Mouse (Mus musculus) kidney, postnatal 36 days (tissue): ENCODE measurements at regions not wholly inside any gene's neighbourhood (a gene's known extent, or its start where the extent isn't known, plus 50 kb on each side); places are given as distances from the start of the nearest gene placed in this dataset.

ENCODE experiments used
- DNase-seq, 2 experiments: peaks; one replicate each; pipeline ENCODE4 v3.0.0; 2021 to 2022; ENCODE audit warnings: mixed read lengths in 2 of 2

DNA sequence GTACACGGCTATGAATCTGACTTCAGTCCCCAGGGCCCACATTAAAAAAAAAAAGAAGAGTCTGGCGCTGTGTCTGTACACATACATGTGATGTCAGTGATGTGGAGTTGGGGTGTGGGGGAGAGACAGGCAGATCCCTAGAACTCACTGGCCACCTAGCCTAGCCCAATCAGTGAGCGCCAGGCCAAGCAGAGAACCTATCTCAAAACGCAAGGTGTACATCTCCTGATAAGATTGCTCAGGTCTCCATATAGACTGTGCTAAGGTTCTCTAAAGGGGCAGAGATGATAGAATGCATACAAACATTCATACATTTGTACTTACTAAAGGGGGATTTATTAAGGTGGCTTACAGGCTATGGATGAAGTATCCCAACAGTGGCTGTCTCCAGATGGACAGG, 225.5 kb upstream of the Hs6st1 start:
- DNase-seq, result no peak

DNA sequence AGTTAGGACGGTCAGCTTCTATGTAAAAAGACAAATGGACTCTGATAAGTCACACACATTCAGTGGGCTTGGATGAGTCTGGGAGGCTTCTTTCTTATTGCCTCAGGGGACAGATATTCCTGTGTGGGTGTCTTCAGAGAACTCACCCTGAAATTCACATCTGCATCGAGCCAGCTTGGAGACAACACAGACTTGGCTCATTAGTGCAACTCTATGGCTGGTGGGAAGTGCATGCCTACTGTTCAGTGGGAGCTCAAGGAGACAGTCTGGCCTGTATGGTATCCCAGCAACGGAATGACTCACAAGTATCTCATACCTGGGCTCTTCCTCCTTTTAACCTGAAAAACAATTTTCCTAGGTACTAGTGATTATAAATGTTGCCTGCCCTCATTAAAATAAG, 224.6 kb upstream of the Hs6st1 start:
- no peak for DNase-seq

DNA sequence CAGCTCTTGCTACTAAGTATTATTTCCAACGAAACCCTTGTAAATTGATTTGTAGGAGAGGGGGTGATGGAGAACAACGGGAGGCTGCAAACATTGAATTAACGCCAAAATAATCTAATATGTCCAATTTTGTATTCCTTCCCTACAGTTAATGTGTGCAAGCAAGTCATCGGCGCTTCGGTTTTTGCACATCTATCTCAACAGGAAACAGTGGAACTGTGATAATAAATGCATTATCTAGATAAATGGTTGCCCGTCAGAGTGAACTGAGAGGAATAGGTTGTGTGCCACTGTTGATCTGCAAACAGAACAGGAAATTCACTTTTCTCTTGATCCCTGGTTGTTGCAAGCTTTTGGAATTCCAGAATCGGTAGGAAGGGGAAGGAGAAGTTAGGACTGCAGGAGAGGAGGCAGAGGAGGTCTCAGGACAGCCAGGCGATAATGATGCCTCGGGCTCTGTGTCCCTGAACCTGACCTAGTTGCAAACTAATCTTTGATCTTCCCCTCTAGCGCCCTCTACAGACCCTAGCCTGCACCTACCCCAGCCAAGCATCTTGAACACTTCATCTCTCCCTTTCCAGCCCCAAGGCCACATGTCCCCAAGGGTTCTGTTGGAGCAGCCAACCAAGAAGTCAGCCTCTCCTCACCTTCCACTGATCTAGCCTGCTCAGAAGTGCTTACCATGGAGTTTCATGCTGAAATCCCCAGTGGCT, 221.8 kb upstream of the Hs6st1 start:
- peak; percentile 33 to 56 for DNase-seq

DNA sequence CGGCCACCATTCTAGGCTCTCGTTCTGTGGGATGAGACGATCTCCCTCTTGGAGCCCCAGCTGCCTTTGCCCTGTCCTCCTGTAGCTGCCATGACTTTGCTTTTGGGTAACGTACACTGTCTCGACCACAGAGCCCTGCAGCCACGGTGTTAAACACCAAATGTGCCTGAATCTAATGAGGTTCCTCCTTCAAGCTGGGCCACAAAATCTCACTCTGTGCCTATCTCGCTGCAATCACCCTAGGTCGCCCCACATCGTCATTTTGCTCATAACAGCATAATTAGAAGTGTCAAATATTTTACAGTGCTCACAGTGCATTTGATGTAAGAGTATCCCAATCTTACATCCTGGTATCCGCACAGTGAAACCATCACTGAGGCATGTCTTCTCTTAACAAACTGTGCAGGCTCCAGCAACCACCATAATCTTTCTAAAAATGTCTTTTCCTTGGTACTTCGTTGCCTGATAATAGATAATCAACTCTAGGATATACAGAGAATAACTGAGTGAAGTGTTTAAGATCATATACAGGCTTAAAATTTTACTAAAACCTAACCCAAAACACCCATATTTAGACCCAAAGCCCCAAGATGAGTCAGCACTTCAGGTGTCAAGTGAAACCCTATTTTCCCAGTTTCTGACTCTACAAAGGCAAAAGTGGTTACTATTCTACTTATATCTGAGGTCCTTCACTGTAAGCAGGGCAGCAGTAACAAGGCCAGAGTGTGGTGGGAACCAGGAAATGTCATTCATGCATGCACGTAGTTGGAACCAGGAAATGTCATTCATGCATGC, 219.8 kb upstream of the Hs6st1 start:
- DNase-seq, result no peak

DNA sequence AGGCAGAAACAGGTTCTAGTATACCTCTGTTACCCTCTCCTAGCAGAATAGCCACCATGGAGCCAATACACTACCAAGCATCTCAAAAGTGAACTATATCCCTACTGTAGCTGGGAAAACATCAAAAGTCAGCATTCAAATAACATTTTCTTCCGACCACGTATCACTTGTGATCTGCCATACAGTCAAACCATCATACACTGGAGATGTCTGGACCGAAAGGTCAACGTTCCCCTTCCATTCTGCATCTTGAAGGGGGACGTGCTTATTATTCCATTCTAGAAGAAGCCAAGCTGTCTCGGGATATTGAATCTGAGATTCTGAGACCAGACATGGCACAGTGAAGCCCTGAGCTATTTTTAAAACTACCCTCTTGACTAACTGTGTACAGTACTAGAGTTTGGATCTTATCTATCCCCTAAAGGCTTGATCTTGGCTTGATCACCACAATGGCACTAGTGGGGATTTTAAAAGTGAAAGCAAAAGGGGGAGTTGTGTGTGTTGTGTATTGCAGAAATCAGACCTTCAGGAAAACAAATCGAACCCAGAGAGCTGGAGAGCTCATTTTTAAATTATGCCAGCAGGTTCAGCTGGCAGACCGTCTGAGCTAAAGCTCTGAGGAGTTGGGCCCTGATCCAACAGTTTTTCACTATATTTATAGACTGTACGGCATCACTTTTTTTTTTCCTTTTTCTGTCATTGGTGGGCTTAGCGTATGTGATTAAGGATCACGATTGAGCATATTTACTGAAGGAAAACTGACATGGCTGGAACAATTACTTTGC, 218.6 kb upstream of the Hs6st1 start:
- no peak for DNase-seq

DNA sequence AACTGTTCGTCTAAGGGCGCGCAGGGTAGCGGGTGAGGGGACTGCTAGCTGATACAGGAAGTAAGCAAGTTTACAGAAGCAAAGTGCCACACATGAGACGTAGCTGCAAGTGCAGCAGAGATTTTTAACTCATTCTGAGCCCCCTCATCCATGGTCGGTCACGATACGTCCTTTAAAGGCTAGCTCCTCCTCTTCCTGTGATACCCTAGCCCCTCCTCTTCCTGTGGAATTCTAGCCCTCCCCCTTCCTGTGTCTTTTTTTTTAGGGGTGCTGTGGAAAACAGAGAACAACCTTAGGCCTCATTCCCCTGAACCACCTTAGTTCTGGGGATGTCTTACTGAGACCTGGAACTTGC, 218.0 kb upstream of the Hs6st1 start:
- peak in 1 of 2 experiments; percentile 20 for DNase-seq

DNA sequence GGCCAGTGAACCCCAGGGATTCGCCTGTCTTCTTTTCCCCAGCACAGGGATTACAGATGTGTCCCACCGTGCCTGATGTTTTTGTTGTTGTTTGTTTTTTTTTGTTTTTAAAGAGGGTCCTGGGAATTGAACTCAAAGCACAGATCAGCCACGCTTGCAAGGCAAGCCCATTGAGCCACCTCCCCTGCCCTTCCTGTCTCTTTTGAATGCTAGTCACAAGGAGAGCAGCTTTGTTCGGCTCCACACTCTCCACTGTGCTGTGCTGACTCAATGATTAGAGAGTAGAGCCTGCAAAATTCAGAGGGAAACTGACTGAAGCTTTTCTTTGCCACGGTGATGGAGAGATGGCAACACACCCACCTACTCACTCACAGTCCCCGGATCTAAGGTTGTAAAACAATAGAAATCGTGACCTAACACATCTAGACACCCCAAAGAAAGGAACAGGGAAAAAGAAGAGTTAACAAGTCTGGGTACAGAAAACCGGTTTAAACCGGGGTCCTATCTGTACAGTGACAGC, 217.6 kb upstream of the Hs6st1 start:
- no peak for DNase-seq

DNA sequence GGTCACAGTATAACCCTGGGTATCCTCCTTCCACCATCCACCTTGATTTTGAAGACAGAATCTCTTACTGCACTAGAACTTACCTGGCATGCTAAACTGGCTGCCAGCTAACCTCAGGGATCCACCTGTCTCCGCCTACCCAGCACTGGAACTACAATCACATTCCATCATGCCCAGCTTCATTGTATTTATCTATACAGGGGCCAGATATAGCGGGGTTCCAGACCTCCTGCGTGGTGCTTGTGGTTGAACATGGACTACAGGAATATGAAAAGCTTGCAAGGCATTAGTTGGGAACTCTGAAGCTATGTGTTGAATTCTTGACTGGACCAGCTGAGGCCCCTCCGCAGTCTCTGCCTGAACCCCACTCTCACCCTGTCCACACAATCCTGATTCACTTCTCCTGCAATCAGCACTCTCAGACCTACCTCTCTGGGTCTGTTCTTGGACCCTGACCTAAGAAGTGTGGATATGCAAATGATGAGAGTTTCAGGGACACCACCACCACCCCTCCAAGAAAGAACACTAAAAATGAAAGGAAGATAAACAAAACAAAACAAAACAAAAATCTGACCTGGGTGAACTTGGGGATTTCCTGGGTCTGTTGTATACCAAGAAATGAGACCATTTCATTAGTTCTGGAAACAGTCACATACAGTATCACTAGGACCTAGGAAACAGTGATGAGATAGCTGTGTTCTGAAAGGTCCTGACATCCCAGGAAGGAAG, 216.4 kb upstream of the Hs6st1 start:
- no peak for DNase-seq

DNA sequence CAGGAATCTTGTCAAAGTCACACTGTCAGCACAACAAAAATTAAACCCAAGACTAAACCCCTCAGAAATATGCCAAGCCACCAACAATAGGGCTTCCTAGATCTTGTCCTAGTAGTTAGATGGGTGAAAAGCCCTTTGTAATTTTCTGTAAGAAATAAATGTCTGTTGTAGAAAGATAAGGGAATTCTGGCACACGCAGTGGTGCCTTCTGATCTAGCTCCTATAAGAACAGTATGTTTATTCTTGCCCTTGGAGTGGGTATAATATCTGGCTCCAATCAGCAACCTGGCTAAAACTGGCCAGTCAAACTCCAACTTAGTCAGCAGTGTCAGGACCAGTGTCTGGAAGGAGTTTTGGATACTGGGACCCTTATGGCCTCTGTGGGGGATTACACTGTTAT, 215.2 kb upstream of the Hs6st1 start:
- DNase-seq, result no peak

DNA sequence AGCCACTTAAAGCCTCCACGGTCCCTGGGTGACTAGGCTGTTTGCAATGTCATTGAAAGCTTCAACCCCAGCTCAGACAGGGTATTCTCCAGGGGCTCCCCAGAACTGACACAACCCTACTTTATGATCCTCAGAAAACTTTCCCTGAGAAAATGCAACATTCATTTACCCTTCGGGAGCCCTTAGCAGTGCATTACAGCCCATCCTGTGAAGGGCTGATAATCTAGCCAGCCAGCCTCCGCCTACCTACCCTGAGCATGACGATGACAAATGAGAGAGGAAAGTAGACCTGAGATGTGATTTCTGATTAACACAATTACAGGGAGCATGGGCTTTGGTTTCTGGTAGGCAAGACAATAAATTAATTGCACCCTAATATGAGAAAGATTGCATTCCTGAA, 212.6 kb upstream of the Hs6st1 start:
- no peak for DNase-seq

DNA sequence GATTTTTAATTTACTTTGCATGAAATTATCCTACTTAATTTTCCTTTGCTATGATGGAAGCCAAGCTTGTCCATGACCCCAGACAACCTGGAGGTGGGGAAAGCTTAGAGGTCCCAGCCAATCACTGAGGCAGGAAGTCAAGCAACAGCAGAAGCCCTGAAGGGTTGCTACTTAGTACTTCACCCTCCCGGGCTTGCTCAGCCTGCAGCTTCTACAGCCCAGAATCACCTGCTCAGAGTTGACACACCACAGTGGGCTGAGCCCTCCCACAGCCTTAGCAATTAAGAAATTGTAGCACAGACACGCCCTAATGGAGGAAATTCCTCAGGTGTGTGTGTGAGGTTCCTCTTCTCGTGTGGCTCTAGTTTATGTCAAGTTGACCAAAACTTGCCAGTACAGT, 209.9 kb upstream of the Hs6st1 start:
- DNase-seq, result peak; percentile 21 to 29

DNA sequence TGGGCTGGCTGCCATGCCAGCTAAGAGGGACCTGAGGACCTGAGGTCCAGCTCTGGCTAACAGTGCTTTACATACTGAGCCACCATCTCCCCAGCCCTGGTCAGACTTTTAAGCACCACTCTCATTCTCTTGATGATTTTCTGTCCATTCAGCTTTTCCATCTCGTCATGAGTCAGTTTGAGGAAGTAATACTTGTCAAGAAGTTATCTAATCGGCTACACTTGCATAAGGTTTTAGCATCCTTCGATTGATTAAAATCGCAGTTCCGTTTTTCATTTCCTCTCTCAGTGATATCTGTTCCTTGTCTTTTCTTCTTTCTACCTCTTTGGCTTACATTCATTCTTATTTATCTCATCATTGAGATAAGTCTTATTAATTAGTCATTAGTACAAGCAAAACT, 207.4 kb upstream of the Hs6st1 start:
- no peak for DNase-seq

DNA sequence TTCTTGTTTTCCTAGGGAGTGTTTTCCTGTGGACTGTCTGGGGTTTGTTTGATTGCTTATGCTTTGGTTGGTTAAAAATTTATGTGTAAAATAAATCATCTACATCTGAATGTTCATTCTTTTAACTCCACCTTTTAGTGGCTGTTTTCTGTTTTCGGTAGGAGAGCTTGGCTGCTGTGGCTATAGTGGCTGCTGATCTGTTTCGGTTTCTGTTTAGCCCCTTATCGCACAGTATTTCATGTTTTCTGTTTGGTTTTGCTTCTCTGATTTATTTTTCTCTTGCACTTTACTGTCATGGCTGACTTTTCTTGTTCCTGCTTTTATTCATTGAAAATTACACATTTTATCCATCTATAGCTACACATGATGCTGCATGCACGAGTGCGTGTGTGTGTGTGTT, 206.0 kb upstream of the Hs6st1 start:
- DNase-seq, result no peak

DNA sequence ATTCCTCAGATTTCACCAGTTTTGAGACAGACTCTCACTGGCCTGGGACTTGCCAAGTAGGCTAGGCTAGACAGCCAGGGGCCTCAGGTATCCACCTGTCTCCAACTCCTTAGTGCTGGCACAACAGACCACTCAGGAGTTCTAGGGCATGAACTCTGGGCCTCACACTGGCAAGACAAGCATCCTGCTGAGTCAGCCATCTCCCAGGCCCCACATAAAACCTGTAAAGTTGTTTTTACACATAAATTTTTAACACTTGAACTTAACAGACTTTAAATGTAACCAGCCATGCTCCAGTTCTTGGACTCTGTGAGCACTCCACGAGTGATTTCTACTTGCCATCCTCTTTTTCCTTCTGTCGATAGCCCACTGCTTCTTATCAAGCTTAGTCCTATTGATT, 205.5 kb upstream of the Hs6st1 start:
- no peak for DNase-seq

DNA sequence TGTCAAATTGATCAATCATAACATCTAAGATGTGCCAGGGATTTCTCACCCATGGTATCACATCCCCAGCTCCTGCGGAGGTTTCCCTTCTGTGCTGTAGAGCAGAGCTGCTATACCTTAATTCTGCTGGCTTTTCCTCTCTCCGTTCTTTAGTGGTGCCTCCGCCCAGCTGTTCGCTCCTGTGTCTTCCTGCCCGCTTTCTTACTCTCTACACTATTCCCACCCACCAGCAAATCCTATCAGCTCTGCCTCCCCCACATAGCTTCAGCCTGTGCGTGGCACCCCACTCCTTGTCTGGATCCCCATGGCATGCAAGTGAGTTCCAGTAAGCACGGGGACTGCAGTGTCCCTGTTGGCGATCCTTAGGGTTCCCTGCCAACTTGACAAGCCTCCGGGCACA, 204.0 kb upstream of the Hs6st1 start:
- no peak for DNase-seq

DNA sequence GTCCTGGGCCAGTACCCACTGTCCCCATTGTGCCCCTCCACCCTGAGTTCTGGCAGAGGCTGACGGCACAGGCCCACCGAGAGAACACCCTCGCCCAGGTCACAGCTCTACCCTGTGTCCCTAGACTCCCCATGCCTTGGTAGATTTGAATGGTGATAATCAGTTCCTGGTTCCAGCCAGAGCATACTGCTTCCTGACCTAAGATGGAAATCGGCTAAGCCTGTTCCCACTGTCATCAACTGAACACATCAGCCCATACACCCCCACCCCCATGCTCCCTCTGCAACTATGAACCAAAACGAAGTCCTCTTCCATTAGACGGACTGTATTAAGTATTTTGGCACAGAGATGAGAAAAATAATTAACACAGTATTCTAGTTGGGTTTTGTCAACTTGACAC, 202.9 kb upstream of the Hs6st1 start:
- DNase-seq, result no peak

DNA sequence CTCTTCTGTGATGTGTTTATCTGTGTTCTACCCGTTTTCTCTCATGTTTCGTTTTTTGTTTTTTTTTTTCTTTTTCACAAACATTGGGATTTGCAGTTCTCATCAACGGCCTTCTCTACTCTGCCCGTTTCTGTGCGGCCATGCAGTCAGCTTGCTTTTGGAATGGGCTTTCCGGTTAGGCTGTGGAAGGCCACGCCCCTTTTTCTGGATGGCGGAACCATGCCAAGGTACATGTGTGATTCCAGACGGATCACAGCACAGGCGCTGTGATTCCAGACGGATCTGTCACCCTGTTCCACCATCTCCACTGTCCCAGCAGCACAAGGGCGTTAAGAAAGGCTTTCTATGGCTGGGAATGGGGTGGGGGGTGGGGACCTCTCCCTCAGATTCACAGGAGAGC, 201.6 kb upstream of the Hs6st1 start:
- no peak for DNase-seq

DNA sequence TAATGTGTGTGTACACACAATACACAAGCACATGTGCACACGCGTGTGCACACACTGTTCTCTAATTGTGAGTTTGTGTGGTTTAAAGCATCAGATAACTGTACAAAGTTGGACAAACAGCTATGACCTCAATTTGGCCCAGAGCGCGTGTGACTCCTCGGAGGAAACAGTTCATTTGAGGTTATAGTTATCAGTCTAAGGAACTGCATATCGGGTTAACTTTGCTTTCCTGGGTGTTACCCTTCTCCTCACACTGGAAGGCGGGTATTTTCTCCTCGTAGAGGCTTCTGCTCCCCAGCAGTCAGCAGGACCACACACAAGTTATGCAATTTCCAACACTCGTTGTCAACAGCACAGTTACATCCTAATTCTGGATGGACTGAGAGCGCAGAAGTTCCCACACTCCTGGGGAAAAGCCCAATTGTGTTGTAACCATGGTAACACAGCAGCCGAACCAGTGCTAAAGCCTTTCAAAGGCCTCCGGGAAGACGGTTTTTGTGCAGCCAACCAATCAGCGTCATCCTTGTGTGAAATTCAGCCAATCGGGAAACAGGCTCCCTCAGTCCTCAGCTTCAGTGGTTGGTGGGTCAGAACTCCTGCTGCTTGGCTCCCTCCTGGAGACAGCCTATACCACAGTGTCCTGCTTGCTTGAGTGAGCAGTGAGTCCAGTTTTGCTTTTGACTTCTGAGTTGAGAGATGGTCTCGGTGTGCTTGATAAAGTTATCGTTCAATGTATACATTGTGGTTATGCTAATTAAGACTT, 198.6 kb upstream of the Hs6st1 start:
- DNase-seq, result peak; percentile 25 to 44

DNA sequence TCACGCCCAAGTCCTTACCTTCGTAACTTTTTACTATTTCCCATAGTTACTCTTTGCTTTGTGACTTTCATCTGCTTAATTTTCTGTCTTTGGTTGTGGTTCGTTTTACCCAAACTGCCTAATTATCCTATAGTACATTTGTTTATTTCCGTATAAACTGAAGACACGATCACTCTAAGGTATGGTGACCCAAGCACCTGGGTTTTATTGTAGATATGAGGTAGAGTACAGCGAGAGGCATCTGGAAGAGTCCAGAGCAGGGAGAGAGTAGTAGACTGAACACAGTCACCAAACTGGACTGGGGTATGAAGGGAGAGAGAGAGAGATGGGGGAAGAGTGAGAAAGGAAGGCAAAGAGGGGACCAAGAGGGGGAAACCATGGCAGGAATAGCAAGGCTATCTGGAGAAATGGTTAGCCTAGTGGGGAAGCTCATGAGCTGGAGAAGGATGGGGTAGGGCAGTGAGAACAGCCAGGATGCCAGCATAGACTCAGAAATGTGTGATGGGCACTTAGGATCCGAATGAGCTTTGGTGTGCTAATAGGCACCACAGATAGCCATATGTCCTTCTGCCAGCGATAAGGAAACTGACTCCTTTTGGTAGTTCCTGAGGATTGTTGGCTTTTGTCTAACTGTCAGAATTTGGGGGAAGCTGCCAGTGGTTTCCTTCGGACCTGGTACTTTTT, 197.9 kb upstream of the Hs6st1 start:
- no peak for DNase-seq

DNA sequence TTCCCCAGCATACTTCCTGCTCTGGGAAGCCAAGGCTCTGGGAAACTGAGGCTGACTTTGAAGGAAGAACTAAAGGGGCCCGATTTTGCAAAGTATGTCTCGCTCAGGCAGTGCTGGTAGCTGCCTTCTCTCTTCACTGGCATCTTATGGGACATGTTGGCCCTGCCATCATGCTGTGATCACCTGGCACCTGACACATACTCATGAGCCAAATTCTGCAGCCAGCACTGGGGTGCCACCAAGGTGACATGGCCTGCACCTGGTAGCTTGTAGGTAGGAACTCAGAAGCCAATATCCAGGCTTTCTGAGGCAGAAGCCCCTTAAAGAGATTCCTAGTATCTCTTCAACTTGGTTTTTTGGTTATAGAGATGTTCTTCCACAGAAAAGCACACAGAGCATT, 195.2 kb upstream of the Hs6st1 start:
- no peak for DNase-seq

DNA sequence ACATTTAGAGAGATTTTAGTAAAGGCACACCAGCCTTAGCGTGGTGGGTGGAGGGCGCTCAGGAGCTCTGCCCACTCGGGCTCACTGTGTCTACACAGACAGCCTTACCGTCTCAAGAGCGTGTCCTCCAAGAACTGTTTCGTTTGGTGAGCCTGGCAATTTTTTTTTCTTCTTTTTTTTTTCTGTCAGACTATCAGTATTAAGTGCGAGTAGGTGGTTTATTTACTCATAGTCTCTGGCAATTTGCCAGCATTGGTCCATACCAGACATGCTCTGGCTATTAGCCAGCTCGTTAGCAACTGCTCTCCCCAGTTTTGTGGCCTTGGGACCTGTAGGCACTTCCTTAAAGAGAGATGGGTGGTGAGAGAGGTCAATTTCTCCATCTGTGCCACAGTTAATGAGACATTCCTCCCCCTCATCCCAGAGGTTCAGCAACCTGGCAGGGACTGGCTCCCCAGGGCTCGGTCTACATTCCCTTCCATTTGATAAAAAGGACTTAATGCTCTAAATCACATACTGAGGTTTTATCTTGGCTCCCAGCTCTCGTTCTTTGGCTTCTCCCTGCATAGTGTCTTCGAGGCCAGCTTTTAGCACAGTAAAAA, 192.9 kb upstream of the Hs6st1 start:
- DNase-seq, result peak; percentile 10 to 43
